In the genomic region with DNA sequence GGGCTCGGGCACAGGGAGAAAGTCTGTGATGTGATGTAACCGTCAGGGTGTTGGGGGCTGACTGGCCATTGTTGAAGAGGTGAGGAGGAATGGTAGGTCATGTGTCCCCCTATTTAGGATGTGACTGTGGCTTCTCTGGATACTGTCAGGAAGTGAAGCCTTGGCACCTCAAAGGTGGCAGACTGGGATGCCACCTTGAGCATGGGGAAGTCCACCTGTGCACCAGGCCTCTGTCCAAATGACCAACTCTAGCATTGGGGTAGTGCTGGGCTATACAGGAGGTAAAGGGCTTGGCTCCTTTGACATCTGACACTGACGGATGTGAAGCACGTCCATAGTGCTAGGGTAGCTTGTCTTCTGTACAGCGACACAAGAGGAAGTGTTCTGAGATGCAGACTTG, we compare ENCODE assay signal across 16 mouse cellular contexts. TPM values are rescaled to one million over a fixed set of nuclear protein-coding genes. Genes with fewer than 3 reads are reported as not detected.
DNase-seq lines count a peak whose midpoint lies in the region; ATAC-seq lines count a peak whose summit lies in the region.
"Had no signal": no experiment of that assay in that cellular context is flagged by ENCODE, and none has a peak within 500 bp of the region (broad histone marks: within the 10 kb centered on the region; RNA-seq: fewer than 3 reads in every experiment).

No protein-coding gene starts in this region.

- DNase-seq in brain, adult 2 months (ENCODE audit: low read depth, low spot score), result peak; percentile 78
- DNase-seq in cerebellum, adult 11-12 months, result peak; percentile 81
- peak; percentile 78 for DNase-seq in cerebellum, adult 9-10 months
- DNase-seq in testis, postnatal 10 days (ENCODE audit: low spot score), result no peak
- DNase-seq: adrenal gland, adult 8-10 months; adrenal gland, postnatal 36 days; embryo, embryonic 11 days had no signal

- no peaks in the 10 kb centered on the region for H3K9me3 ChIP-seq in intestine, embryonic 16.5 days (ENCODE audit: control insufficient read depth, low read length)
- no peaks in the 10 kb centered on the region for H3K9me3 ChIP-seq in forebrain, embryonic 15.5 days
- H3K9me3 ChIP-seq: embryonic facial prominence, embryonic 15.5 days; forebrain, embryonic 10.5 days; hindbrain, embryonic 10.5 days; intestine, embryonic 15.5 days had no signal

- no peak overlapping the region for H3K4me3 ChIP-seq in intestine, embryonic 16.5 days (ENCODE audit: low read length)
- H3K4me3 ChIP-seq in forebrain, embryonic 15.5 days, result no peak overlapping the region
- H3K4me3 ChIP-seq: embryonic facial prominence, embryonic 15.5 days; erythroblast, embryonic 14.5 days; forebrain, embryonic 10.5 days; hindbrain, embryonic 10.5 days; intestine, embryonic 15.5 days had no signal

- no peak overlapping the region for H3K27ac ChIP-seq in intestine, embryonic 16.5 days (ENCODE audit: low read length)
- no peak overlapping the region for H3K27ac ChIP-seq in forebrain, embryonic 15.5 days (replicated peaks)
- H3K27ac ChIP-seq: embryonic facial prominence, embryonic 15.5 days; hindbrain, embryonic 10.5 days; intestine, embryonic 15.5 days had no signal

- no peak overlapping the region for H3K4me2 ChIP-seq in intestine, embryonic 16.5 days (ENCODE audit: low read depth, low read length)
- H3K4me2 ChIP-seq in forebrain, embryonic 15.5 days (replicated peaks), result no peak overlapping the region
- H3K4me2 ChIP-seq: embryonic facial prominence, embryonic 15.5 days; heart, embryonic 11.5 days; hindbrain, embryonic 14.5 days; intestine, embryonic 15.5 days had no signal

- H3K4me1 ChIP-seq in intestine, embryonic 16.5 days (ENCODE audit: control insufficient read depth, insufficient read depth, low read length), result no peaks in the 10 kb centered on the region
- H3K4me1 ChIP-seq in forebrain, embryonic 15.5 days, result peaks cover 15% of the 10 kb centered on the region
- H3K4me1 ChIP-seq: embryonic facial prominence, embryonic 15.5 days; intestine, embryonic 15.5 days had no signal

- no peak for ATAC-seq in intestine, embryonic 16.5 days
- ATAC-seq in forebrain, embryonic 15.5 days (replicated peaks), result no peak

- no peaks in the 10 kb centered on the region; the same call in none of the 2 replicates for H3K36me3 ChIP-seq in intestine, embryonic 16.5 days (ENCODE audit: control insufficient read depth, insufficient read depth, low read length)
- no peaks in the 10 kb centered on the region for H3K36me3 ChIP-seq in forebrain, embryonic 15.5 days
- H3K36me3 ChIP-seq: hindbrain, embryonic 10.5 days; intestine, embryonic 15.5 days had no signal

- 88% methylated on average over 5 of the region's 5 CpGs for WGBS in intestine, embryonic 16.5 days
- WGBS in forebrain, embryonic 15.5 days, result 90% methylated on average over 5 of the region's 5 CpGs

- H3K9ac ChIP-seq in intestine, embryonic 16.5 days (ENCODE audit: low read depth, low read length), result no peak overlapping the region
- H3K9ac ChIP-seq in forebrain, embryonic 15.5 days (replicated peaks), result no peak overlapping the region
- H3K9ac ChIP-seq: embryonic facial prominence, embryonic 15.5 days; hindbrain, embryonic 14.5 days; intestine, embryonic 15.5 days had no signal

- H3K27me3 ChIP-seq in intestine, embryonic 16.5 days (replicated peaks; ENCODE audit: control insufficient read depth, insufficient read depth, low read length), result no peaks in the 10 kb centered on the region
- no peaks in the 10 kb centered on the region for H3K27me3 ChIP-seq in forebrain, embryonic 15.5 days
- H3K27me3 ChIP-seq: embryonic facial prominence, embryonic 15.5 days; intestine, embryonic 15.5 days had no signal

RNA-seq across cellular contexts. Expression of a gene that starts 36.4 kb away (rescaled TPM):
- 0.95 and 1.1 TPM in 2 replicates for polyA plus RNA-seq in intestine, embryonic 16.5 days (2015; fragmentation: Nextera tagmentation; extraction: Ambion mirVana)
- polyA plus RNA-seq in forebrain, embryonic 15.5 days (2015; fragmentation: Nextera tagmentation; extraction: Ambion mirVana), result 7.1 and 8.4 TPM in 2 replicates
- polyA plus RNA-seq: erythroblast, embryonic 14.5 days had no signal
